Mouse (Mus musculus) thymus, adult 2 months (tissue): ENCODE results near the gene Nfia.

Experiments used
- CTCF ChIP-seq: fragments of 200-500 bp; IDR thresholded peaks from 2 replicates; pipeline ENCODE4 v1.5.1; 2012; ENCODE audit warnings: mild to moderate bottlenecking, control low read depth, low read length, moderate library complexity, borderline replicate concordance; ENCODE audit not compliant: control insufficient read depth, poor library complexity, insufficient read depth; ENCODE audit errors: extremely low read depth
- POLR2A ChIP-seq: fragments of 200-500 bp; IDR thresholded peaks from 2 replicates; pipeline ENCODE4 v1.6.1; 2012; ENCODE audit warnings: mild to moderate bottlenecking, low read length, control low read depth, moderate library complexity; ENCODE audit not compliant: control insufficient read depth, poor library complexity, insufficient read depth; ENCODE audit errors: extremely low read depth

- no peak for TF ChIP-seq CTCF
- TF ChIP-seq POLR2A: no peak
These were observed 44.2 kb downstream of the Nfia start for GRCm38 (mm10) chr4:97816753-97817152.
